Mouse (Mus musculus): ENCODE results near the gene Lad1.

The Lad1 gene

GRCm38 (mm10) chr1:135818481-135819086 is at the start of gene Lad1:
Gene Lad1, plus strand, starts transcription at chr1:135818598.
- DNase-seq, result peak; percentile 66

- no peak for DNase-seq
Measured at GRCm38 (mm10) chr1:135770237-135770636, 48.2 kb upstream of the Lad1 start.

DNA sequence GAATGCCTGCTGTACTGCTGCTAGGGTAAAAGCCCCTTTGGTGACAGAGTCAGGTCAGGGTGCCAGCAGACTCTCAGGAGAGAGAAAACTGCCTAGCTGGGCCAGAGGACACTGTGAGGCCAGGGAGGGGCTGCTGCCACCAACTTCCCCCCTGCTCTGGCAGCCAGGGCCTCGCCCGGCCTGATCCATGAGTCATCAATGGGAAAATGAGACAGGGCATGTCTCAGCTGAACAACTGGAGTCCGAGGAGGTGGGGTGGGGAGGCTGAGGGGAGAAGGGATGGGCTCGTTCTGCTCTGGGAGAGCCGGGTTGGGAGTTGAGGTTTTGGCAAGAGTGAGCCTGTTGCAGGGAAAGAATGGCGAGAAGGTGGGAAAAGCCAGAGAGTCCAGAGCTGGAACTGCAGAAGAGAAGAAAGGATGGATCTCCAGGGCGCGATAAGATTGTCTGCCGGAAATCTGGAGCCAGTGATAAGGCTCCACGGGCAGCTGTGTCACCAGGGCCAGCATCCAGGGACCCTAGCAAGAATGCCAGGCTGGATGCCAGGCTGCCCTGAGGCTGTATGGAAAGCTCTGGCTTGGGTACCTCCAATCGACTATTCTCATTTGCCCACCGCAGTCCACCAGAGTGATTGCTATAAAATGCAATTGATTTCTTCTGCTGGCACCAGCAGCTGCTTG is 47.4 kb upstream of the Lad1 start:
- DNase-seq, result peak; percentile 75

GRCm38 (mm10) chr1:135771573-135771970 is 46.8 kb upstream of the Lad1 start:
- no peak for DNase-seq

DNA sequence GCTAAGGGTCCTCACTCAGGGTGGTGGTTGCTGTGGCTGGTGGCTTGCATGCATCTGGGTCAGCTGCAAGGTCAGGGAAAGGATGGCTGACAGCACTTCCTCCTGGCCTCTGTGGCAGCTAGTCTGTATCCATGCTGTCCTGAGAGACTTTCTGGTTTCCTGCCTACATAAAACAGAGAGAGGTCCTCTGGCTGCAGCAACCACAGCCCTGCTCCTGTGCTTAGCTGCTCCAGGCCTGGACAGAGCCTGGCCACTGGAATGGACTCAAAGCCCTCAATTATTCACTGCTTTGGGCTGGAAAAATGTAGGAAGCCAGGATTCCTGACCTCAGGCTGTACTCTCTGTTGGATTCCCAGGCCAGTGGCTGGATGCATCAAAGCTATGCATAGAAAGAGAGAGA is 41.8 kb upstream of the Lad1 start:
- DNase-seq, result no peak

DNA sequence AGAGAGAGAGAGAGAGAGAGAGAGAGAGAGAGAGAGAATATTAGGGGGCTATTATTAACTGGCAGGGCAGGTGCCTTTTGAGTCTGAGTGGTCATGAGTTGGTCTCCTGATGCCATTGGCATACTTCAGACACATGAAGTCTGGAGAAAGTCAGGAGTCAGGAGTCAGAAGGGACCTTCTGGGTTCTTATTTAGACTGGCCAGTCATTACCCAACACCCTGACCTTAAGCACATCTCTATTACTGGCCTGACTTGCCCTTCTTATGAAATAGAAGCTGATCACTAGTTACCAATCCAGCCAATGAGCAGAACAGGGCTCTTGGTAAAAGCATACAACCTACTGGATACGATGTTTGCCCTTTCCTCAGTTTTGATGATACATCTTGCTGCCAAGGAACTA is 41.4 kb upstream of the Lad1 start:
- DNase-seq, result no peak

- peak; percentile 45 for DNase-seq
Measured at GRCm38 (mm10) chr1:135778780-135779535, 39.4 kb upstream of the Lad1 start, which contains the start of gene Tnni1. Gene Tnni1, plus strand, starts transcription at chr1:135779434.

DNA sequence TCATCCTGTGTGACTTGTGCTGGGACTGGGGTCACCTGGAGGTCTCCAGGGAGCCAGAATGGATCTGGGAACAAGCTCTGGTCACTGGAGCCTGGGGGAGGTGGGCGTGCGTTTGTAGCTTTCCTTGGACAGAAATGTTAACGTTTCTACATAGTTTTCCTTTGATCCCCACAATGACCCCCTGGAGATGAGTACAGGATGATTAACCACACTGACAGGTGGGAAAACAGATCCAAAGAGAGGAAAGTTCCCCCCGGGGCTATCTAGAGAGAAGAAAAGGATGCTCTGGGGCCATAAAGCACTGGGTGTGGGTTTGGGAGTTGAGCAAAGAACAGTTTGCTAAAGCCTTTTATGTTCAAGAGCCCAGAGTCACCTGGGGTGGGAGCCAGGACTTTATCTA is 37.7 kb upstream of the Lad1 start:
- no peak for DNase-seq

DNA sequence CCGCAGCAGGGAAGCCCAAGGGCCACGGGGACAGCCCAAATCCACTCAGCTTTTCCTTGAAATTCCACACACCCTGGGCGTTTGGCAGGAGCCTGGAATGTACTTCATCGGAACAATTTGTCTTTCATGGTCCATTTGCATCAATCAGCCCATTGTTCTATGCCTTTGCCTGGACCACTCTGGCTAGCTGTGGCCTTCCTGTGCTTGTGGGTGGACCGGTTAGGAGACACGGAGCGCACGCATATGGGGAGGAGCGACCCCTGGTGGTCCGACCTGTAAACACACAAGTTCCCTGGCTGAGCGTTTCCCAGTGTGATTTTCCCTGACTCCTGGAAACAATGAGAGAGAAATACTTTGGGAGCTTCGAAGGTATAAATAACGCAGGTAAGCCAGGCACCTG is 37.2 kb upstream of the Lad1 start:
- peak; percentile 88 for DNase-seq

DNA sequence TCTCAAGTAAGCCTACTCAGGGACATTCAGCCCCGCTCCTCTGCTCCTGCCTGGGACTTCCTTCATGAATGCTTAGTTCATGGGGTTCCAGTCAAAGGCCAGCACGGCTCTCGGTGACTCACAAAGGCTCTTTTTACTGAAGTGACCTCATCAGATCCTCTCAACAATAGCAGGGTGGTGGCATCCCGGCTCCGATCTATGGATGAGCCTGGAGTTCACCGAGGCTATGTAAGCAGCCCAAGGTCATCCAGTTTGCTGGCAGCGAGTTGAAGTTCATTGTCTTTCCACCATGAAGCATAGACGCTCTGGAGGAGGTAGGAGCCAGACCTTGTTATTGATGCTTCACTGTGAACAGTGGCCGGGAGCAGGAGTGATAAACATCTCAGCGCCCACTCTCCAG is 35.6 kb upstream of the Lad1 start:
- DNase-seq, result peak; percentile 39

- DNase-seq, result peak; percentile 87
Measured at GRCm38 (mm10) chr1:135787799-135788198, 30.6 kb upstream of the Lad1 start.

DNA sequence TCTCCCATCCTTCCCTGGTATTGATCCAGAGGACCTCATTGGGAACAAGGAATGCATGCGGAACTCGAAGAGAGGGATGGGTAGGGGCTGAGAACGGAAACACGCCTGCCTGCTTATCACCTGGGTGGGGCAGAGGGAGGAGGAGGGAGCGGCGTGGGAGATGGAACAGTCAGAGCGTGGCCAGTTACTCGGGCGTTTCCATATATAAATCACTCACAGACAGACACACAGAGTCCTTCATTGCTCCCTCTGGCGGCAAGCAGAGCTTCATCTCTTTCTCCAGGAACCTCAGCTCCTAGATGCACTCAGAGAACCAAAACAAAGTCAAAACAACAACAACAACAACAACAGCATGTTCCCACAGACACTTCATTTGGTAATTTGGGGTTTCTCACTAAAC is 29.7 kb upstream of the Lad1 start:
- peak; percentile 63 for DNase-seq

GRCm38 (mm10) chr1:135789815-135790214 is 28.6 kb upstream of the Lad1 start:
- DNase-seq, result peak; percentile 79

DNA sequence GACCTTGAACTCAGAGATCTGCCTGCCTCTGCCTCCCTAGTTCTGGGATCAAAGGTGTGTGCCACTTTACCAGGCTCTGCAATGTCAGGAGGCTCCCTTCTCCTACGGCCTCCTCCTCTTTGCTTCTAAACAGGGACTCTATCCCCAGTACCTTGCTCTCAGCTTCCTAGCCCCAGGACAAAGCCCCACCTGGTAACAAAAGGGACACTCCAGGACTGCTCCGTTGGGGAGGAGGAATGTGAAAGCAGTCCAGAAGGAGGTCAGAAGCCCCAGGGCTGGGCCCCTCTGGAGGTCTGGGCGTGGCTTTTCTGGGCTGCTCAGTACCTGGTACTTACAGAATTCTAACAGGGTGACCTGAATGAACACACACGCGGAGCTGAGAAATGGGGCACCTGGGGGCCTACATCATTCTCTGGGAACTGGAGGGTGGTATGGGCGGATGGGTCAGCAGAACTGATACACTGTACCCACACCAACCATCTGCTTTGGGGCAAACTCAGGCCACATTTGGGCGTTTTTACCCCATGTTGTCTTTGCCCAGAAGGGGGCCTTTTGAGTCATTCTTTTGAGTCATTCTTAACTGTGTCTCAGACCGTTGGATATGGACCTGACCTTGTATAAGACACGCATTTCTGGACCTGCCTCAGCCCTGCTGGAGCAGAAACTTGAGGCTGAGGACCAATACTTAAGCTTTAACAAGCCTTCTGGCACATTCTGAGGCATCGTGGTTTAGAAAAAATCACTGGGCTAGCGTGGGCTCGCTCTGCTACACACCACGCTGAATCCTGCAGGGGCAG is 26.1 kb upstream of the Lad1 start:
- DNase-seq, result no peak

- peak; percentile 54 for DNase-seq
Measured at GRCm38 (mm10) chr1:135793370-135794215, 24.8 kb upstream of the Lad1 start.

GRCm38 (mm10) chr1:135794216-135795134 is 23.9 kb upstream of the Lad1 start:
- DNase-seq, result peak; percentile 38

GRCm38 (mm10) chr1:135798492-135798891 is 19.9 kb upstream of the Lad1 start:
- DNase-seq, result no peak

DNA sequence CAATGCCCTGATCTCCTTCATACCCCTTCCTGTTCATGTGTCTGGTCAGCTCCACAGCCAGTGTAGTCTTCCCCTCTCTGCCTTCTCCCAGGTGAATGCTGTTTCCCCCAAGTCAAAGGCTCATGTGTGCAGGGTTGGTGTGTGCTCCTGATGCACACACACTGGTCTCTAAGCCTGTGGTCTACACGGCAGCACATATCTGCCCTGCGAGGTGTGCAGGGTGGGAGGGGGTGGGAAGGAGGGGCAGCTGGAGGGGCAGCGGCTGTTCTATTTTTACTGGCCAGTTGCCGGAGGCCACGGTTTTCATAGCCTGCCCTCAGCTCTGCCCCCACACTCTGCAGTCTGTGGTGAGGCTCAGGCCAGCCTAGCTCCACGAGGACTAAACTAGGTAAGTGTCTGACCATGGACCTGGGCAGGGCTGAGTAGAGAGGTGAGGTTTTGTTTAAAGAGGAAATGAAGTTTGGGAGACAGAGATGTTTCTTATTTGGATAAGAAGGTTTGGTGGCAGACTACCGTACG is 19.2 kb upstream of the Lad1 start:
- no peak for DNase-seq

GRCm38 (mm10) chr1:135800192-135800950 is 18.0 kb upstream of the Lad1 start:
- no peak for DNase-seq

DNA sequence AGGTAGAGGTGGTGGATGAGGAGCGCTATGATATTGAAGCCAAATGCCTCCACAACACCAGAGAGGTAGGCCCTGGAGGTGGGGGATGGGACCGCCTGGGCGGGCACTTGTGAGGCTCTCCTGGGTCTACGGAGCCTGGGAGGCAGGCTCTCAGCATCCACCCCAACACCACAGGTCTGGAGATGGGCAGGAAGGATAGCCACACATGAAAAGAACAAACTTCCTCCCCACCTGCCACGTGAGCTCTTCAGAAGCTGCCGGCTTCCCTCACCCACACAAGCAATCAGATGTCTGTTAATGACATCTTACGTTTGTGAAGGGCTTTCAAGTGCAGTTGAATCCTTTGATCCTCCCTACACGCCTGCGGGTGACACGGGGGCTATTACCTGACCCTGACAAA is 10.9 kb upstream of the Lad1 start:
- DNase-seq, result no peak

All from lung, postnatal 36 days (tissue).